Comparison of ENCODE assay signal across 8 mouse cellular contexts in genomic region chr9:63058506-63059233, GRCm38 (mm10).
DNase-seq lines count a peak whose midpoint lies in the region; ATAC-seq and TF ChIP-seq lines count a peak whose summit lies in the region.

No protein-coding gene starts in this region.

- H3K4me3 ChIP-seq in kidney, embryonic 14.5 days (ENCODE audit: low read length) = peak overlapping the region; percentile 19
- no peak overlapping the region for H3K4me3 ChIP-seq in cortical plate, adult 2 months (ENCODE audit: insufficient read depth, low read length)
- peak overlapping the region; percentile 4; the same call in 1 of the 2 replicates for H3K4me3 ChIP-seq in forebrain, embryonic 14.5 days (ENCODE audit: low read depth, low read length)
- H3K4me3 ChIP-seq in midbrain, embryonic 13.5 days (replicated peaks) = peak overlapping the region; percentile 17

- peak overlapping the region; percentile 17; the same call in 1 of the 2 replicates for H3K27ac ChIP-seq in kidney, embryonic 14.5 days (ENCODE audit: low read depth, low read length)
- H3K27ac ChIP-seq in cortical plate, adult 2 months (ENCODE audit: insufficient read depth, low read length) = peak overlapping the region; percentile 94
- H3K27ac ChIP-seq in forebrain, embryonic 14.5 days (ENCODE audit: low read depth, low read length) = peak overlapping the region; percentile 15; the same call in 1 of the 2 replicates
- H3K27ac ChIP-seq in midbrain, embryonic 13.5 days = peak overlapping the region; percentile 84

- peak overlapping the region; percentile 37 for H3K9ac ChIP-seq in kidney, embryonic 14.5 days (ENCODE audit: low read depth, low read length)
- peak overlapping the region; percentile 14; the same call in 1 of the 2 replicates for H3K9ac ChIP-seq in forebrain, embryonic 14.5 days (ENCODE audit: low read length)
- H3K9ac ChIP-seq in midbrain, embryonic 13.5 days (replicated peaks) = peak overlapping the region; percentile 19

- no peaks in the 10 kb centered on the region; the same call in 1 of the 2 replicates for H3K9me3 ChIP-seq in kidney, embryonic 14.5 days (ENCODE audit: control insufficient read depth, low read length)
- peaks cover 3% of the 10 kb centered on the region; the same call in 1 of the 2 replicates for H3K9me3 ChIP-seq in forebrain, embryonic 14.5 days (replicated peaks; ENCODE audit: control insufficient read depth, low read length)
- peaks cover 10% of the 10 kb centered on the region for H3K9me3 ChIP-seq in midbrain, embryonic 13.5 days

- H3K27me3 ChIP-seq in kidney, embryonic 14.5 days (ENCODE audit: control insufficient read depth, insufficient read depth, low read length) = no peaks in the 10 kb centered on the region
- H3K27me3 ChIP-seq in forebrain, embryonic 14.5 days (replicated peaks; ENCODE audit: control insufficient read depth, insufficient read depth, low read length) = no peaks in the 10 kb centered on the region
- no peaks in the 10 kb centered on the region for H3K27me3 ChIP-seq in midbrain, embryonic 13.5 days

- no peak for DNase-seq in kidney, adult 8-10 months
- DNase-seq in forebrain, embryonic 14.5 days (ENCODE audit: low spot score) = peak; percentile 37
- DNase-seq in adrenal gland, adult 8-10 months = no peak
- no peak for DNase-seq in thymus, postnatal 25 days

- H3K4me2 ChIP-seq in kidney, embryonic 14.5 days (replicated peaks; ENCODE audit: low read depth, low read length) = peak overlapping the region; percentile 40
- peak overlapping the region; percentile 40 for H3K4me2 ChIP-seq in forebrain, embryonic 14.5 days (ENCODE audit: low read length)
- H3K4me2 ChIP-seq in midbrain, embryonic 13.5 days (replicated peaks) = peak overlapping the region; percentile 49

- 38% methylated on average over 16 of the region's 16 CpGs for WGBS in kidney, embryonic 14.5 days
- WGBS in forebrain, embryonic 14.5 days = 20% methylated on average over 16 of the region's 16 CpGs
- 7% methylated on average over 16 of the region's 16 CpGs for WGBS in midbrain, embryonic 13.5 days

- TF ChIP-seq POLR2A in cortical plate, adult 2 months (IDR thresholded peaks at IDR 0.05; ENCODE audit: extremely low read depth, insufficient read depth, low read length) = no peak

- ATAC-seq in kidney, embryonic 14.5 days (ENCODE audit: low FRiP score, low TSS enrichment) = no peak
- ATAC-seq in forebrain, embryonic 14.5 days = peak; percentile 50; the same call in 1 of the 2 replicates
- ATAC-seq in midbrain, embryonic 13.5 days = peak; percentile 70
- ATAC-seq in CD4-positive, CD25-positive, alpha-beta regulatory T cell, adult 4 months = no peak

- H3K4me1 ChIP-seq in kidney, embryonic 14.5 days (ENCODE audit: control insufficient read depth, insufficient read depth, low read length) = peaks cover 12% of the 10 kb centered on the region; the same call in 1 of the 2 replicates
- H3K4me1 ChIP-seq in cortical plate, adult 2 months (ENCODE audit: control insufficient read depth, insufficient read depth, low read length) = peaks cover 17% of the 10 kb centered on the region
- peaks cover 11% of the 10 kb centered on the region for H3K4me1 ChIP-seq in forebrain, embryonic 14.5 days (ENCODE audit: control insufficient read depth, insufficient read depth, low read length)
- peaks cover 23% of the 10 kb centered on the region for H3K4me1 ChIP-seq in midbrain, embryonic 13.5 days (replicated peaks)

- no peak for TF ChIP-seq CTCF in cortical plate, adult 2 months (IDR thresholded peaks at IDR 0.05; ENCODE audit: extremely low read depth, insufficient read depth, low read length)

- H3K36me3 ChIP-seq in kidney, embryonic 14.5 days (ENCODE audit: control insufficient read depth, insufficient read depth, low read length) = no peaks in the 10 kb centered on the region
- H3K36me3 ChIP-seq in forebrain, embryonic 14.5 days (ENCODE audit: control insufficient read depth, insufficient read depth, low read length) = no peaks in the 10 kb centered on the region
- no peaks in the 10 kb centered on the region for H3K36me3 ChIP-seq in midbrain, embryonic 13.5 days

Comparison
In these comparisons a context has a peak if more than half of its experiments do, and no peak if none do; other contexts are left out.
1. ATAC-seq: peak in forebrain, embryonic 14.5 days (single experiment) and midbrain, embryonic 13.5 days (single experiment); none in kidney, embryonic 14.5 days (single experiment) and CD4-positive, CD25-positive, alpha-beta regulatory T cell, adult 4 months (single experiment).
2. H3K27ac ChIP-seq: peak in every context shown above with its lines; median percentile 94 in cortical plate, adult 2 months; 84 in midbrain, embryonic 13.5 days; 17 in kidney, embryonic 14.5 days; 15 in forebrain, embryonic 14.5 days.
3. Peak in every context shown above with its lines, with median percentiles within 50 percentile points of each other: H3K4me2 ChIP-seq and H3K9ac ChIP-seq.